Mouse (Mus musculus): Measurements from ENCODE around the gene Pxt1.

DNA sequence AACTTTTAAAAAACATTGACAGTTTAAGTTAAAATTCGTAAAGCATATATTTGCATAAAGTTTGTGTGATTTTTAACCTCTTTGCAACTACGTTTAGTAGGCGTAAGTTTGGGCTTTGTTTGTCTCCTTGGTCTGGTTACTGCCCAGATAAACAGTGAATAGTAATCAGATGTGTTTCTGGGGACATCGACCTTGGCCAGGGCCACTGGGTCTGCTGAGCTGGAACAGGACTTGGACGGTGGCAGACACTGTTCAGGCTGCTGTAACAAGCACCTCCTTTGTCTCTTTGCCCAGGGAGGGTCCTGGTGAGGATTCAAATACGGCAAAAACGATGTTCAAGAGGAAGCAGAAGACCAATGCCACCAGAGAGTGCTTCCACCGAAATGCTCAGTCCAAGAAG, 58.4 kb downstream of the Pxt1 start:
- TF ChIP-seq CTCF (IDR thresholded peaks at IDR 0.05; ENCODE audit: low read depth) (no peak), EP300 (IDR thresholded peaks at IDR 0.05; ENCODE audit: low read depth) (no peak)

All from liver, postnatal 0 days (tissue).